Mouse (Mus musculus) lung, postnatal 0 days (tissue): ENCODE measurements around the gene Mlh3.

ENCODE experiments used
- CTCF ChIP-seq: IDR thresholded peaks from 2 replicates; pipeline ENCODE4 v1.5.1; 2016; ENCODE audit warnings: antibody characterized with exemption, mild to moderate bottlenecking
- EP300 ChIP-seq: IDR thresholded peaks from 2 replicates; pipeline ENCODE4 v1.6.1; 2016; ENCODE audit warnings: antibody characterized with exemption, mild to moderate bottlenecking, control low read depth

GRCm38 (mm10) chr12:85270319-85270718 is at the start of gene Mlh3:
- TF ChIP-seq CTCF (peak; percentile 69), EP300 (no peak)
